Mouse (Mus musculus) olfactory bulb, adult 2 months (tissue): ENCODE measurements around the gene Mettl7a1.
"Not testable (repeated sequence)": the region's sequence is repeated elsewhere in the genome, so short reads cannot be mapped to it uniquely, and the experiment has no call there.

ENCODE experiments used
- CTCF ChIP-seq: fragments of 200-500 bp; IDR thresholded peaks from 2 replicates; pipeline ENCODE4 v1.5.1; 2012; ENCODE audit warnings: low read depth, mild to moderate bottlenecking, low read length, moderate library complexity; ENCODE audit not compliant: insufficient read depth
- POLR2A ChIP-seq: fragments of 200-500 bp; IDR thresholded peaks from 2 replicates; pipeline ENCODE4 v1.6.1; 2012; ENCODE audit warnings: mild to moderate bottlenecking, low read depth, low read length, moderate library complexity; ENCODE audit not compliant: insufficient read depth

DNA sequence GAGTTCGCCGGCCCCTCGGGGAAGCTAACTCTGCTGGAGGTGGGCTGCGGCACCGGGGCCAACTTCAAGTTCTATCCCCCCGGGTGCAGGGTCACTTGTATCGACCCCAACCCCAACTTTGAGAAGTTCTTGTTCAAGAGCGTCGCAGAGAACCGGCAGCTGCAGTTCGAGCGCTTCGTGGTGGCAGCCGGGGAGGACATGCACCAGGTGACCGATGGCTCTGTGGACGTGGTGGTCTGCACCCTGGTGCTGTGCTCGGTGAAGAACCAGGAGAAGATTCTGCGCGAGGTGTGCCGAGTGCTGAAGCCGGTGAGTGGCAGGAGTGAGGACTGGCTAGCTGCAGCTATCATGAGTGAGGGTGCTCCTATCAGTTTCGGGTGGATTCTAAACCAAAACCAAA lies 49.5 kb downstream of the Mettl7a1 start:
- TF ChIP-seq CTCF, POLR2A: not testable (repeated sequence)
